Mouse (Mus musculus) mammary gland, adult 2 months (tissue): ENCODE results near the gene Samm50. TPM values are rescaled to one million over a fixed set of nuclear protein-coding genes. Genes with fewer than 3 reads are reported as not detected.

Source experiments
- polyA plus RNA-seq: library from polyadenylated mRNA; depleted of rRNA; stranded (reverse); fragments of >200 nt; gene quantifications from 2 replicates; pipeline ENCODE4 v1.2.3, GENCODE M21; 2012; ENCODE audit warnings: low replicate concordance; rRNA removed

Gene Samm50
- 10.1 and 10.6 TPM in 2 replicates for polyA plus RNA-seq

DNA sequence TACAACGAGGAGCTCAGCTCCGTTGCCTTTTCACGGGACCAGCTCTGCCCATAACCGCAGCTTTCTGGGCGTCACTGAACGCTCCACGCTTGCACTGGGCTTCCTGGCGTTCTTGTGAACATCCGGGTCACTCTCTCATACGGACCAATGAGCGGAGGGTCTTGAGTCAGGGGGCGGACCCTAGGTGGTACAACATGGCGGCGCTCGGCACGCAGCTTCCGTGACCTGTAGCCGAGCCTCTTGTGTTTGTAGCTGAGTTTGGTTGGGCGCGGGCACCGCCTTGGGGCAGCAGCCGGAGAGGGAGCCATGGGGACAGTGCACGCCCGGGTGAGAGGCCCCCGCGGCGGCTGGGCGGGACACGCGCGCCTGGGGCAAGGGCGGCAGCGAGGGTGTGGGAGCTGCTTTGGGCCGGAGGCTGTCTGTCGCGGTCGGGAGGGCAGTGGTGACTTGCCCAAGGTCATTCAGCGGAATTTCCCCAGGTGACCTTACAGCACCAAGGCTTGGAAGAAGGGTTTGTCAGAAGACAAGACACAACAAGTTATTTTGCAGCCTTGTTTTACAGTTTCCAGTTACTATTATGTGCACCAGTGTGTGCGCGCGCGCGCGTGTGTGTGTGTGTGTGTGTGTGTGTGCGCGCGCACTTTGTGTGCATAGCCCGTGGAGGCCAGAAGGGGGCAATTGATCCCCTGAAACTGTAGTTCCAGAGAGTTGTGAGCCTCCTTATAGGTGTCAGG lies at the start of gene Samm50:
TSS of gene Samm50 (plus strand) at position 184 of the 734 bp plus-strand sequence.

DNA sequence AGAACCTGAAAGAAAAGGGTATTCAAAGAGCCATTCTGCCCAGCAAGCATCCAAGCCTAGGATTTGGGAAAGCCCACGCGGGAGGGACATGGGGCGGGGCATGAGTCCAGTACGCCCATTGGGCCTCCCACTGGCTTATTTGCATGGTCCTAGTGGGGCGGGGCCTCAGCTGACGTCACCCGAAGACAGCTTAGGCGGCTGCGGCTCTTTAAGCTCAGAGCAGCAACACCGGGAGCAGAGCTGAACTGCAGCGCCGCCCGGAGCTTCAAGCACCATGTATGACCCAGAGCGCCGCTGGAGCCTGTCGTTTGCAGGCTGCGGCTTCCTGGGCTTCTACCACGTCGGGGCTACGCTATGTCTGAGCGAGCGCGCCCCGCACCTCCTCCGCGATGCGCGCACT lies 24.4 kb upstream of the Samm50 start, which contains the start of gene Pnpla3:
TSS of gene Pnpla3 (plus strand) at position 238 of the 400 bp plus-strand sequence.

DNA sequence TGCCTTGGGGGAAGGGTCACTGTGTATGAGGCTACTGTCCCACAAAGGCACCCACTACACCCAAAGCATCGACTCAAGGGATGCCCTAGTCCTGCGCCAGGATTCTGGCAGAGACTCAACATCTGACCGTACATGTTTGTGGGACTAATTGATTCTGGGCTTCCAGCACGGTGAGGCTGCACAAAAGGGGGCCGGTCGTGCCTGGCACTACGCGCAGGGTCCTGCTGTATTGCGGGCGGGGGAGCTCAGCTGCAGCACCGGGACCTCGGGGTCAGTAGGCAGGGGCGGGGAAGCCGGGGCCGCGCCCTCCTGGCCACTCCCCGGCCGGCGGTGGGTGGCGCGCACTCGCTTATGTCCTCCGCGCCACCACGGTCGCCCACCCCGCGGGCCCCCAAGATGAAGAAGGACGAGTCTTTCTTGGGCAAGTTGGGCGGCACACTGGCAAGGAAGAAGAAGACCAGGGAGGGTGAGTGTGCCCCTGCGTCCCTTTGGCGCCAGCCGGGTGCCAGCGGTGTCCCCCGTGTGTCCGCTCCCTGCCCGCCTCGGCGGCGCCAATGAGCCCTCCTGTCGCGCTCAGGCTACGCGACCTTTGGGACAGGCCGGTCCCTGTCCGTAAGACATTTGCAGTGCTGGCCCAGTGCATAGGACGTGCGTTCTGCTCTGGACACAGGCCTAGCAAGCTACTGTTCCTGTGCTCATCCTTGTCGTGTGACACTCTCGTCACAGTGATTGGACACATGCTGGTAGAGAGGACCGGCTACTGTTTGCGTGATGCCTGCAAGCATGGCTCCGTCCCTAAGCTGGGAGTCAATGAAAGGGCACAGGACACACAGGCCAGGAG lies 39.9 kb downstream of the Samm50 start, which contains the start of gene Parvb:
TSS of gene Parvb (plus strand) at position 323 of the 841 bp plus-strand sequence.

Other genes starting within 250 kb of the Samm50 start
- 0.83 TPM in 1 of 2 replicates, not detected in the other for gene Efcab6, start 126.9 kb upstream of the Samm50 start, polyA plus RNA-seq
- not detected in 2 replicates for gene Sult4a1, start 86.5 kb upstream of the Samm50 start, polyA plus RNA-seq
- gene Pnpla5, start 69.1 kb upstream of the Samm50 start, polyA plus RNA-seq, result 0.41 and 1.8 TPM in 2 replicates
- gene Pnpla3, start 24.4 kb upstream of the Samm50 start, polyA plus RNA-seq, result 779 and 822 TPM in 2 replicates
- gene Parvb, start 39.8 kb downstream of the Samm50 start, polyA plus RNA-seq, result 8.7 and 12.6 TPM in 2 replicates
- 23.3 and 24.2 TPM in 2 replicates for gene Parvg, start 131.8 kb downstream of the Samm50 start, polyA plus RNA-seq